Mouse (Mus musculus): ENCODE measurements at regions not wholly inside any gene's neighbourhood (a gene's known extent, or its start where the extent isn't known, plus 50 kb on each side); places are given as distances from the start of the nearest gene placed in this dataset.

- ATAC-seq (ENCODE audit: insufficient read depth) = no peak
- no peak overlapping the region for H3K4me3 ChIP-seq (replicated peaks)
- H3K27ac ChIP-seq (replicated peaks) = no peak overlapping the region
- H3K27me3 ChIP-seq = no peaks in the 10 kb centered on the region
- H3K4me1 ChIP-seq (replicated peaks) = no peaks in the 10 kb centered on the region
- no peaks in the 10 kb centered on the region for H3K36me3 ChIP-seq (replicated peaks)
- no peaks in the 10 kb centered on the region for H3K9me3 ChIP-seq (replicated peaks)
- no peak overlapping the region for H3K4me2 ChIP-seq
- 13% methylated on average over 11 of the region's 11 CpGs for WGBS (ENCODE audit: insufficient replicate concordance)
- H3K9ac ChIP-seq = no peak overlapping the region
Measured at GRCm38 (mm10) chr3:78901016-78901837, 385.1 kb downstream of the Rapgef2 start.

- Histone ChIP-seq H3K4me3 (replicated peaks) (no peak overlapping the region), H3K27me3 (no peaks in the 10 kb centered on the region), H3K4me1 (replicated peaks) (no peaks in the 10 kb centered on the region), H3K4me2 (no peak overlapping the region), H3K27ac (replicated peaks) (no peak overlapping the region), H3K9ac (no peak overlapping the region), H3K36me3 (replicated peaks) (no peaks in the 10 kb centered on the region), H3K9me3 (replicated peaks) (no peaks in the 10 kb centered on the region)
- ATAC-seq (ENCODE audit: insufficient read depth) = no peak
- 56% methylated on average over 8 of the region's 8 CpGs for WGBS (ENCODE audit: insufficient replicate concordance)
Measured at GRCm38 (mm10) chr3:78899446-78900230, 386.7 kb downstream of the Rapgef2 start.

GRCm38 (mm10) chr3:78889326-78889725 is 397.0 kb downstream of the Rapgef2 start:
- Histone ChIP-seq H3K4me2 (no peak overlapping the region), H3K4me1 (replicated peaks) (no peaks in the 10 kb centered on the region), H3K36me3 (replicated peaks) (no peaks in the 10 kb centered on the region), H3K4me3 (replicated peaks) (no peak overlapping the region), H3K27ac (replicated peaks) (no peak overlapping the region), H3K27me3 (no peaks in the 10 kb centered on the region), H3K9me3 (replicated peaks) (no peaks in the 10 kb centered on the region), H3K9ac (no peak overlapping the region)
- no peak for ATAC-seq (ENCODE audit: insufficient read depth)
- WGBS (ENCODE audit: insufficient replicate concordance) = 49% methylated on average over 3 of the region's 3 CpGs

- Histone ChIP-seq H3K27me3 (no peaks in the 10 kb centered on the region), H3K9me3 (replicated peaks) (no peaks in the 10 kb centered on the region), H3K4me3 (replicated peaks) (no peak overlapping the region), H3K4me2 (no peak overlapping the region), H3K4me1 (replicated peaks) (no peaks in the 10 kb centered on the region), H3K36me3 (replicated peaks) (no peaks in the 10 kb centered on the region), H3K27ac (replicated peaks) (no peak overlapping the region), H3K9ac (no peak overlapping the region)
- 67% methylated on average over 9 of the region's 9 CpGs for WGBS (ENCODE audit: insufficient replicate concordance)
- no peak for ATAC-seq (ENCODE audit: insufficient read depth)
Measured at GRCm38 (mm10) chr3:78884715-78885114, 401.6 kb downstream of the Rapgef2 start.

- no peaks in the 10 kb centered on the region for H3K4me1 ChIP-seq (replicated peaks)
- WGBS (ENCODE audit: insufficient replicate concordance) = 67% methylated on average over 11 of the region's 11 CpGs
- H3K4me2 ChIP-seq = no peak overlapping the region
- no peak overlapping the region for H3K4me3 ChIP-seq (replicated peaks)
- no peaks in the 10 kb centered on the region for H3K9me3 ChIP-seq (replicated peaks)
- H3K36me3 ChIP-seq (replicated peaks) = no peaks in the 10 kb centered on the region
- H3K9ac ChIP-seq = no peak overlapping the region
- H3K27ac ChIP-seq (replicated peaks) = no peak overlapping the region
- no peak for ATAC-seq (ENCODE audit: insufficient read depth)
- H3K27me3 ChIP-seq = no peaks in the 10 kb centered on the region
Measured at GRCm38 (mm10) chr3:78884029-78884428, 402.3 kb downstream of the Rapgef2 start.

GRCm38 (mm10) chr3:78880072-78880471 is 406.2 kb downstream of the Rapgef2 start:
- H3K27ac ChIP-seq (replicated peaks) = no peak overlapping the region
- 79% methylated on average over 13 of the region's 13 CpGs for WGBS (ENCODE audit: insufficient replicate concordance)
- no peaks in the 10 kb centered on the region for H3K27me3 ChIP-seq
- no peaks in the 10 kb centered on the region for H3K4me1 ChIP-seq (replicated peaks)
- no peaks in the 10 kb centered on the region for H3K36me3 ChIP-seq (replicated peaks)
- H3K9me3 ChIP-seq (replicated peaks) = no peaks in the 10 kb centered on the region
- H3K4me2 ChIP-seq = no peak overlapping the region
- no peak overlapping the region for H3K9ac ChIP-seq
- H3K4me3 ChIP-seq (replicated peaks) = no peak overlapping the region
- no peak for ATAC-seq (ENCODE audit: insufficient read depth)

GRCm38 (mm10) chr3:78877323-78877722 is 409.0 kb downstream of the Rapgef2 start:
- Histone ChIP-seq H3K4me1 (replicated peaks) (no peaks in the 10 kb centered on the region), H3K4me2 (no peak overlapping the region), H3K4me3 (replicated peaks) (no peak overlapping the region), H3K9ac (no peak overlapping the region), H3K27ac (replicated peaks) (no peak overlapping the region), H3K36me3 (replicated peaks) (no peaks in the 10 kb centered on the region), H3K9me3 (replicated peaks) (no peaks in the 10 kb centered on the region), H3K27me3 (no peaks in the 10 kb centered on the region)
- 68% methylated on average over 3 of the region's 3 CpGs for WGBS (ENCODE audit: insufficient replicate concordance)
- ATAC-seq (ENCODE audit: insufficient read depth) = no peak

GRCm38 (mm10) chr3:78866896-78867295 is 419.4 kb downstream of the Rapgef2 start:
- Histone ChIP-seq H3K27ac (replicated peaks) (no peak overlapping the region), H3K9ac (no peak overlapping the region), H3K4me2 (no peak overlapping the region), H3K27me3 (no peaks in the 10 kb centered on the region), H3K4me3 (replicated peaks) (no peak overlapping the region), H3K4me1 (replicated peaks) (no peaks in the 10 kb centered on the region), H3K36me3 (replicated peaks) (no peaks in the 10 kb centered on the region), H3K9me3 (replicated peaks) (no peaks in the 10 kb centered on the region)
- WGBS (ENCODE audit: insufficient replicate concordance) = 56% methylated on average over 1 of the region's 1 CpGs
- ATAC-seq (ENCODE audit: insufficient read depth) = no peak

GRCm38 (mm10) chr3:78866083-78866726 is 420.1 kb downstream of the Rapgef2 start:
- Histone ChIP-seq H3K9ac (no peak overlapping the region), H3K36me3 (replicated peaks) (no peaks in the 10 kb centered on the region), H3K27ac (replicated peaks) (no peak overlapping the region), H3K4me2 (no peak overlapping the region), H3K27me3 (no peaks in the 10 kb centered on the region), H3K4me3 (replicated peaks) (no peak overlapping the region), H3K9me3 (replicated peaks) (no peaks in the 10 kb centered on the region), H3K4me1 (replicated peaks) (no peaks in the 10 kb centered on the region)
- 59% methylated on average over 9 of the region's 9 CpGs for WGBS (ENCODE audit: insufficient replicate concordance)
- ATAC-seq (ENCODE audit: insufficient read depth) = no peak

GRCm38 (mm10) chr3:78863005-78863404 is 423.3 kb downstream of the Rapgef2 start:
- no peak for ATAC-seq (ENCODE audit: insufficient read depth)
- H3K27ac ChIP-seq (replicated peaks) = no peak overlapping the region
- no peak overlapping the region for H3K4me3 ChIP-seq (replicated peaks)
- H3K27me3 ChIP-seq = no peaks in the 10 kb centered on the region
- H3K9ac ChIP-seq = no peak overlapping the region
- H3K36me3 ChIP-seq (replicated peaks) = no peaks in the 10 kb centered on the region
- H3K4me2 ChIP-seq = no peak overlapping the region
- H3K9me3 ChIP-seq (replicated peaks) = no peaks in the 10 kb centered on the region
- H3K4me1 ChIP-seq (replicated peaks) = no peaks in the 10 kb centered on the region
- WGBS (ENCODE audit: insufficient replicate concordance) = 60% methylated on average over 2 of the region's 2 CpGs

GRCm38 (mm10) chr3:78846617-78847318 is 439.5 kb downstream of the Rapgef2 start:
- Histone ChIP-seq H3K4me1 (replicated peaks) (no peaks in the 10 kb centered on the region), H3K9ac (no peak overlapping the region)
- 56% methylated on average over 8 of the region's 8 CpGs for WGBS (ENCODE audit: insufficient replicate concordance)

More at GRCm38 (mm10) chr3:78846617-78847318, 439.5 kb downstream of the Rapgef2 start:
- H3K4me2 ChIP-seq = no peak overlapping the region
- no peaks in the 10 kb centered on the region for H3K36me3 ChIP-seq (replicated peaks)
- H3K27ac ChIP-seq (replicated peaks) = no peak overlapping the region
- H3K4me3 ChIP-seq (replicated peaks) = no peak overlapping the region
- no peaks in the 10 kb centered on the region for H3K9me3 ChIP-seq (replicated peaks)
- no peak for ATAC-seq (ENCODE audit: insufficient read depth)
- no peaks in the 10 kb centered on the region for H3K27me3 ChIP-seq

Data from liver, embryonic 15.5 days (tissue).